Mouse (Mus musculus): ENCODE measurements around the gene Tbl3.
"Not testable (repeated sequence)": the region's sequence is repeated elsewhere in the genome, so short reads cannot be mapped to it uniquely, and the experiment has no call there.

Gene Tbl3

DNA sequence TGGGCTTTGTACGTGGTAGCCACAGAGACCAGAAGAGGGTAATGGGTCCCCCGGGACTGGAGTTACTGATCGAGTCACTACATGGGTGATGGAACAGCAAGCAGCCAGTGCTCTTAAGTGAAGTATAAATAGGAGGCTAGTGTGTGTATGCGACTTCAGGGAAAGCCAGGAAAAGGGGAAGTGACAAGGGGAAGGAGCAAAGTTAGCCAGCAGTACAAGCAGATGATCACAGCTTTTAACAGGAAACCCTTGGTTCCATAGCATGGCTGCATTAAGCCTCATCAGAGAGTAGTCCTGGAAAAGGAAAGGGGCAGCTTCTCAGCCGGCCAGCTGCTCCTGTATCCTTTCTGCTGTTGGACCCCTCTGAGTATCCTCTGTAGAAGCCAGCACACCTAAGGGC lies 15.1 kb downstream of the Tbl3 start:
- no peak for DNase-seq (ENCODE audit: low read depth, low spot score)

DNA sequence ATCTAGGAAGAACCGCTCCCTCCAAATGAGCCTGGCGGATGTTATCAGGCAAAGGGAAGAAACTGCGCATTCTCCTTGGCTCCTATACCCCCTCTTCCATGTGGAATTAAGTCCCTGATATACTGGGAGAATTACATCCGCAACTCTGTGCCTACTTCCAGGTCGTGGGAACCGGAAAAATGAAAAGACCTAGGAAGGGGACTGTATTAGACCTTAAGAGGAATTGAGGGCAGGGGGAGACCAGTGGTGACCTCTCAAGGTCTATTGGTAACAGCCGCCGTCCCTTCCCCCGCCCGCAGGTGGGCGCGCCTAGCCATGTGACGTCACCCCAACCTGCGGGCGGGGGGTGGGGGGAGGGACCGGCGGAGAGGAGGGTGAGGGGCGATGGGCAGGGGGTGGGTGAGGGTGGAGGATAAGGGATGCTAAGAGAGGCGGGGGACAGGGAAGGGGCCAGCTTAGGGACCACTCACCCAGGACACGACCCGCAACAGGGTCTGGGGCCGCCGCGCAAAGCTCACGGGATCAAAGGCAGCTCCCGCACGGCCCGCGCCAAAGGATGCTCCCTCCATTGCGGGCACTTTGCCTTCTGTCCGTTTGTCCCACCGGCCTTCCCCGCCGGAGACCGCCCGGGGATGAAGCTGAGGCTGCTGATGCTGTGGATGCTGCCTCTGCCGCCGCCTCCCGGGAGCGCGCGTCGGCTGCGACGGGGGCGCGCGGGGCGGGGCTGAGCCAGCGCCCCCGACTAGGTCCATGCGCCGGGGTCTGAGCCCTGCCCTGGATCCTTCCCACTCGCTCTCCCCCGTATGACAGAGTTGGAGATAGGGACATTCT lies 18.0 kb downstream of the Tbl3 start, which contains the start of gene Syngr3:
TSS of gene Syngr3 (minus strand) at position 705 of the 831 bp plus-strand sequence.
- DNase-seq (ENCODE audit: low read depth, low spot score) = no peak
- Histone ChIP-seq H3K36me3 (ENCODE audit: control insufficient read depth, insufficient read depth, low read length, poor library complexity, severe bottlenecking) (no peaks in the 10 kb centered on the region; the same call in 1 of the 2 replicates), H3K27me3 (ENCODE audit: control insufficient read depth, insufficient read depth, low read length, poor library complexity, severe bottlenecking) (no peaks in the 10 kb centered on the region; the same call in 1 of the 2 replicates)

More for the DNA sequence above, 15.1 kb downstream of the Tbl3 start:
- Histone ChIP-seq H3K36me3 (ENCODE audit: control insufficient read depth, insufficient read depth, low read length, poor library complexity, severe bottlenecking) (no peaks in the 10 kb centered on the region; the same call in 1 of the 2 replicates), H3K27me3 (ENCODE audit: control insufficient read depth, insufficient read depth, low read length, poor library complexity, severe bottlenecking) (no peaks in the 10 kb centered on the region; the same call in 1 of the 2 replicates)

DNA sequence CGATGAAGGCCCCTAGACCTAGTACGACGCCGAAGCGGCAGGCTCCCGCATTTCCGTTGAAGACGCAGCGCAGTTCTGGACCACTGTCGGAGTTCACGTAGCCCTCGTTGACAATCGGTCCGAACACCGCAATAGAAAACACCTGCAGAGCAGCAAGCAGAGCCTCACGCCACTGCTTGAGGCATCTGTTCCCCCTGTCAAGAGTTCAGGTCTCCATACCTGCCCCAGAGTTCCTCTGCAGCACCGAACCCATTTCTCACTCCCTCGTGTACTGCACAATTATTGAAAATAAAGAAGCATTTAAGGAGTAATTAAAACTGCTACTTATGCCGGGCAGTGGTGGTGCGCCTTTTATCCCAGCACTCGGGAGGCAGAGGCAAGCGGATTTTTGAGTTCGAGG lies 19.9 kb downstream of the Tbl3 start:
- Histone ChIP-seq H3K36me3 (ENCODE audit: control insufficient read depth, insufficient read depth, low read length, poor library complexity, severe bottlenecking) (no peaks in the 10 kb centered on the region; the same call in 1 of the 2 replicates), H3K27me3 (ENCODE audit: control insufficient read depth, insufficient read depth, low read length, poor library complexity, severe bottlenecking) (no peaks in the 10 kb centered on the region; the same call in 1 of the 2 replicates)
- no peak for DNase-seq (ENCODE audit: low read depth, low spot score)

DNA sequence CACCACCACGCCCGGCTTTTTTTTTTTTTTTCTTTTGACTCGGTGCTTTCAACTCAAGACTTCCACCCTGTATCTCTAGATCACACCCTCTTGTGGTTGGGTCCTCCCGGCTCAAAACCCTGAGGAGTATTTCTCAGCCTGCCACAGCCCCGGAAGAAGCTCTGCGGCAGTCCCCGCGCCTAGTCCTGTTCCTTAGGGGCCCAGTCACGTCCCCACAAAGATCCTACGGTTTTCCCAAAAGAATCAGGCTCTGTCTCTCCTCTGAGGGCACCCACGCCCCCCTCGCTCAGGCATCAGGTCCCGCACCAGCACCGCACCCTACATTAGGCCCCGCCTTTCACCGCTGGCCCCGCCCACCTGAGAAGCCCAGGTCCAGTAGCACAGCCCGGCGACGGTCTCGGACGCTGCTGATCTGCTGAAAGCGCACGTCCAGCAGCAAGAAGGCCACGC lies 20.3 kb downstream of the Tbl3 start:
- Histone ChIP-seq H3K36me3 (ENCODE audit: control insufficient read depth, insufficient read depth, low read length, poor library complexity, severe bottlenecking) (no peaks in the 10 kb centered on the region; the same call in 1 of the 2 replicates), H3K27me3 (ENCODE audit: control insufficient read depth, insufficient read depth, low read length, poor library complexity, severe bottlenecking) (no peaks in the 10 kb centered on the region; the same call in 1 of the 2 replicates)
- peak; percentile 68 for DNase-seq (ENCODE audit: low read depth, low spot score)

DNA sequence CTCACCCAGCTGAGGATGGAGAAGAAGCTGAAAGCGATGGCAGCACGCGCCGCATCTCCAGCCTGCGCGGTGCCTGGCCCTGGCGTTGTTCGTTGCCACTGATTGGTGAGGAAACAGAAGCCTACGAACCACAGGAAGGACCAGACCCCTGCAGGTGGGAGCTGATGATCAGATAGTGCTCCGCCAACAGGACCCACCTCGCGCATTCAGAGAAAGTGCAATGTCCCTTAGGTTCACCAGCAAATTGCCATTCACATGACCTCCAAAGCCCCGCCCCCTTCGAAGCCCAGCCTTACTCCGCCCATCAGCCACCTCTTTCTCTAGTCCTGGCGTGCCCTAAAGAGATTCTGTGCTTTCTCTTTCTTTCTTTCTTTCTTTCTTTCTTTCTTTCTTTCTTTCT lies 20.9 kb downstream of the Tbl3 start:
- Histone ChIP-seq H3K36me3 (ENCODE audit: control insufficient read depth, insufficient read depth, low read length, poor library complexity, severe bottlenecking) (no peaks in the 10 kb centered on the region; the same call in 1 of the 2 replicates), H3K27me3 (ENCODE audit: control insufficient read depth, insufficient read depth, low read length, poor library complexity, severe bottlenecking) (no peaks in the 10 kb centered on the region; the same call in 1 of the 2 replicates)
- DNase-seq (ENCODE audit: low read depth, low spot score) = peak; percentile 78

DNA sequence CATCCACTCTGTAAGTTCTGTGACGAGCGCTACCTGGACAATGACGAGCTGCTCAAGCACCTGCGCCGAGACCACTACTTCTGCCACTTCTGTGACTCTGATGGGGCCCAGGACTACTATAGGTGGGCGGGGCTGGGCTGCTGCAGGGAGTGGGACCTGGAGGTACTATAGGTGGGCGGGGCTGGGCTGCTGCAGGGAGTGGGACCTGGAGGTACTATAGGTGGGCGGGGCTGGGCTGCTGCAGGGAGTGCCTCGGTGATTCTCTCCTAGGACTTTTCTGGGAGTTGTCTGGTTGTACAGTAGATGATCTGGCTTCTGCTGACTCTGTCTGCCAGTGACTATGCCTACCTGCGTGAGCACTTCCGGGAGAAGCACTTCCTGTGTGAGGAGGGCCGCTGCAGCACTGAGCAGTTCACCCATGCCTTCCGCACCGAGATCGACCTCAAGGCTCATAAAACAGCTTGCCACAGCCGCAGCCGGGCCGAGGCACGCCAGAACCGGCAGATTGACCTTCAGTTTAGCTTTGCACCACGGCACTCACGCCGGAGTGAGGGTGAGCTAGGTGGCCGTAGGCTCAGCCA lies 29.9 kb downstream of the Tbl3 start:
- Histone ChIP-seq H3K36me3 (ENCODE audit: control insufficient read depth, insufficient read depth, low read length, poor library complexity, severe bottlenecking) (peaks cover 4% of the 10 kb centered on the region), H3K27me3 (ENCODE audit: control insufficient read depth, insufficient read depth, low read length, poor library complexity, severe bottlenecking) (no peaks in the 10 kb centered on the region)
- no peak for DNase-seq (ENCODE audit: low read depth, low spot score)

DNA sequence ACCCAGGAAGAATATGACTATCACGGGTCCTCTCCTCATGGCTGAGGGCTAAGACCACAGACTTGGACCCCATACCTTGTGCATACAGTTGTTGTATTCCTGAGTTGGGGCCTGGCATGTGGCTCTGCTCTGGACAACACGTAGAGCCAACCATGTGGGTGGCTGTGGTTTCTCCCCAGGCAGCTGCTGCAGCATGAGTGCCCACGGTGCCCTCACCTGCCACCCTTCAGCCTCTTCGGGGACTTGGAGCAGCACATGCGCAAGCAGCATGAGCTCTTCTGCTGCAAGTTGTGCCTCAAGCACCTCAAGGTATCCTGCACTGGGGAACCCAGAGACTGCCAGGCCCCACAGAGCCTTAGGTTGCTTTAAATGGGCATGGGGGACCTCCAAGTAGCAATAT lies 30.6 kb downstream of the Tbl3 start:
- H3K27me3 ChIP-seq (ENCODE audit: control insufficient read depth, insufficient read depth, low read length, poor library complexity, severe bottlenecking) = no peaks in the 10 kb centered on the region
- no peak for DNase-seq (ENCODE audit: low read depth, low spot score)
- peaks cover 4% of the 10 kb centered on the region for H3K36me3 ChIP-seq (ENCODE audit: control insufficient read depth, insufficient read depth, low read length, poor library complexity, severe bottlenecking)

DNA sequence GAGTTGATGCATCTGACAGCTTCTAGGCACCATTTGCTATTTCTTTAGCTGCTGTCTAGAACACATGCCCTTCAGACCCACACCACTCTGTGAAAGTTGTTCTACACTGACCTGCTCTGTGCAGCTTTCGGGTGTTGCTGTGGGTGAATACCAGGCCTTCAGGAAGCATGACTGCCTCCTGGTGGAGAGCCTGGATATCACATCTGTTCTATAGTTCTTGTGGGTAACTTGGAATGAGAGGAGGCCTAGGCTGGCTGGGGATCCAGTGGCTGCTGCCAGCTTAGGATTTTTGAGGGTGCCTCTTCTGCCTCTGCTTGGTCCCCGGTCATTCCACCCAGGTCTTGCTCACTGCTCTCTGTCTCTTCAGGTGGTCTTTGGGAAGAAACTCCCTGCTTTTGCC lies 31.3 kb downstream of the Tbl3 start:
- H3K36me3 ChIP-seq (ENCODE audit: control insufficient read depth, insufficient read depth, low read length, poor library complexity, severe bottlenecking) = peaks cover 4% of the 10 kb centered on the region
- DNase-seq (ENCODE audit: low read depth, low spot score) = peak; percentile 85
- H3K27me3 ChIP-seq (ENCODE audit: control insufficient read depth, insufficient read depth, low read length, poor library complexity, severe bottlenecking) = no peaks in the 10 kb centered on the region

DNA sequence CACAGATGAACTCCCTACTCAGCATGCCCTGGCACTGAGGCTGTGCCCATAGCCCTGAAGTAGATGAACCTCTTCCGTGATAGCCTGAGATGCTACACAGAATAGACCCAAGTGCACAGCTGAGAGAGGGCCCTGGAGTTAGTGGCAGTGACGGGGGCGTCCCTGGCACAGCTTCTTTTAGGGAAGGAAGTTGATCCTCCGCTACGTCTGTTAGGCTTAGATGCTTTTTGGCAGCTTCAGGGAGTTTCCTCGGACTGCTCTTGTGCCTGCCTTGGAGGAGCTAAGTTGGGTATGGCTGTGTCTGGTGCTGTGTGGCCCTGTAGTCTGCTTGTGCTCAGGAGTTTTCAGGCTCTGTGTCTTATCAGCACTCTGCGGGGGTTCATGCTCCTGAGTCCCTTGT lies 33.2 kb downstream of the Tbl3 start:
- DNase-seq (ENCODE audit: low read depth, low spot score) = no peak
- no peaks in the 10 kb centered on the region for H3K27me3 ChIP-seq (ENCODE audit: control insufficient read depth, insufficient read depth, low read length, poor library complexity, severe bottlenecking)

DNA sequence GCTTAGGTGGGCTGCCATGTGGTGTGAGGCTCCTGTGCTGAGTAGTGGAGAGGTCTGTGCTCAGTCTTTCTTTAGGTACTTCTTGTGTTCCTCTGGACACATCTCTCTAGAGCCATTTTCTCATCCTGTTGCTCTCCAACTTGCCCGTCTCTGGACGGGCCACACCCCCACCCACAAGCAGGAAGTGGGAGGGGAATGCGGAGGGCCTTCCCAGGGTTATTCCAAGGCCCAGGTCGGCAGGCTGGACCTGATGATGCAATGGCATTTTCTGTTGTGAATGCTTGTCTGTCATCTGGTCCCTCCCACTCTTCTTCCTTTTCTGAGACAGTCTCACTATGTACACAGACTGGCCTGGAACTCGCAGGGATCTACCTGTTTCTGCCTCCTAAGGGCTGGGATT lies 35.3 kb downstream of the Tbl3 start:
- H3K36me3 ChIP-seq (ENCODE audit: control insufficient read depth, insufficient read depth, low read length, poor library complexity, severe bottlenecking) = no peaks in the 10 kb centered on the region; the same call in none of the 2 replicates
- H3K27me3 ChIP-seq (ENCODE audit: control insufficient read depth, insufficient read depth, low read length, poor library complexity, severe bottlenecking) = no peaks in the 10 kb centered on the region
- no peak for DNase-seq (ENCODE audit: low read depth, low spot score)

More for the DNA sequence above, 33.2 kb downstream of the Tbl3 start:
- no peaks in the 10 kb centered on the region; the same call in none of the 2 replicates for H3K36me3 ChIP-seq (ENCODE audit: control insufficient read depth, insufficient read depth, low read length, poor library complexity, severe bottlenecking)

DNA sequence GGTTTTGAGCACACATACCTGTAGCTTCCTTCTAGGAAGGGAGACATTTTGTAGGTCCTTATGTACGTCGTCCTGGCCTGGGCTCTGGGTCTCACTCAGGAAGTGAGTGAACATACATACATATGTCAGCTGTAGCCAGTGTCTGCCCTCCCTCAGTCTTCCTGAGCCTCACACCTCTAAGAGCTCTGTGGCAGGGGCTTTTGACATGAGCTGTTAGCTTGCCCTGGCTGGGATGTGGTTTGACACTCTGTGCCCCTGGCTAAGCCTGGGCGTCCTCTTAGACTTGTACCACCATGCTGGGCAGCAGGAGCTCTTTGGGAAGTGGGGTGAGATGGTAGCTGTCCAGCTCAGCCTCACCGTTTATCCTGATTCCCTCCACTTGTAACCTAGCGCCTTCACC lies 36.1 kb downstream of the Tbl3 start:
- DNase-seq (ENCODE audit: low read depth, low spot score) = no peak
- H3K36me3 ChIP-seq (ENCODE audit: control insufficient read depth, insufficient read depth, low read length, poor library complexity, severe bottlenecking) = no peaks in the 10 kb centered on the region

DNA sequence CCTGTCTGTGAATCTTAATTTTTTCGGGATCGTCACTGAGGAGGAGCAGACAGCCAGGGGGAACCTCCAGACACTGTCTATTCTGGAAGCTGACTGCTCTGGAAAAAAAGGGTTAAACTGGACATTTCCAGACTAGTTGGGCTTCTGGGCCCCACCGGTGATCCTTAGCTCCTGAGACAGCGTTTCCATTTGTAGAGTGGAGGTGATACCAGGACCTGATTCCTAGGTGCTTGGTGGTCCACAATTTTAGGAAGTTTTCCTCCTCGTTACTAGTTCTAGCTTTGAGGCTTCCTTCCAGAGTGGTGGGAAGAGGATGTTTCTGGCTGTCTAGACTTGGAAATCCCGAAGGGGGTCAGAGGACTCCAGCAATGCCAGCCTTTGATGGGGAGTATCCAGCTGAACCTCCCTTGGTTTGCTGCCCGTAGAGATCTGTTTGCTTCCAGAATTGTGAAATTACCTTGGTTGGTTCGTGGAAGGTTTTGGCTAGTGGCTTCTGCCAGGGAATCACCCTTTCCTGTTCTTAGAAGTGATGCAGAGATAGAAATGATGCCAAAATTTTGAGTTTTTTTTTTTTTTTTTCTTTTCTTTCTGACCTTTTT lies 37.1 kb downstream of the Tbl3 start:
- Histone ChIP-seq H3K36me3 (ENCODE audit: control insufficient read depth, insufficient read depth, low read length, poor library complexity, severe bottlenecking) (no peaks in the 10 kb centered on the region), H3K27me3 (ENCODE audit: control insufficient read depth, insufficient read depth, low read length, poor library complexity, severe bottlenecking) (no peaks in the 10 kb centered on the region)
- DNase-seq (ENCODE audit: low read depth, low spot score) = no peak

More for the DNA sequence above, 36.1 kb downstream of the Tbl3 start:
- no peaks in the 10 kb centered on the region for H3K27me3 ChIP-seq (ENCODE audit: control insufficient read depth, insufficient read depth, low read length, poor library complexity, severe bottlenecking)

DNA sequence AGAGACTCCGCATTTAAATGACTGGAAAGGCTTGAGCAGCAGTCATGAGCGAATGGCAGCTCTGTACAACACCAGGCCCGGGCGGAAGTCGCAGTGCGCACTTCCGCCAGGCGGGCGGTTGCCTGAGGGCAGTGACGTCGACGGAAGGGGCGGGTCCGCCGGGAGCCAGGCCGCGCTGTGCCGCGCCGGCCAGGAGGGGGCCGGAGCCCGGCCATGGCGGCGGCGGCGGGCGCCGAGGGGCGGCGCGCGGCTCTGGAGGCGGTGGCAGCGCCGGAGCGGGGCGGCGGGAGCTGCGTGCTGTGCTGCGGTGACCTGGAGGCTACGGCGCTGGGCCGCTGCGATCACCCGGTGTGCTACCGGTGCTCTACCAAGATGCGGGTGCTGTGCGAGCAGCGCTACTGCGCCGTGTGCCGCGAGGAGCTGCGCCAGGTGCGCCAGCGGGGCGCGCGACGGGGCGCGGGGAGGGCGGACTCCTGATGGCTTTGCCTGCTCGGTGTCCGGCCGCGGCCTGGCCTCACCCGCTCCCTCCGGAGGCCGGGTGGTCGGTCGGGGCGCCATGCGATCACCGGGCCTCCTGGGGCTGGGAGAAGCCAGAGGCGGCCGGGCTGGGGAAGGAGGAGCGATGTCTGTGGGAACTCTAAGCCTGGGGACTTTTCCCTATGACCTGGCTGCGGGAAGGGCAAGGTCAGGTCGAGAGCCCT lies 37.8 kb downstream of the Tbl3 start, which contains the start of gene Zfp598:
TSS of gene Zfp598 (plus strand) at position 143 of the 701 bp plus-strand sequence.
- Histone ChIP-seq H3K36me3 (ENCODE audit: control insufficient read depth, insufficient read depth, low read length, poor library complexity, severe bottlenecking) (no peaks in the 10 kb centered on the region), H3K27me3 (ENCODE audit: control insufficient read depth, insufficient read depth, low read length, poor library complexity, severe bottlenecking) (no peaks in the 10 kb centered on the region)
- DNase-seq (ENCODE audit: low read depth, low spot score) = peak; percentile 96

DNA sequence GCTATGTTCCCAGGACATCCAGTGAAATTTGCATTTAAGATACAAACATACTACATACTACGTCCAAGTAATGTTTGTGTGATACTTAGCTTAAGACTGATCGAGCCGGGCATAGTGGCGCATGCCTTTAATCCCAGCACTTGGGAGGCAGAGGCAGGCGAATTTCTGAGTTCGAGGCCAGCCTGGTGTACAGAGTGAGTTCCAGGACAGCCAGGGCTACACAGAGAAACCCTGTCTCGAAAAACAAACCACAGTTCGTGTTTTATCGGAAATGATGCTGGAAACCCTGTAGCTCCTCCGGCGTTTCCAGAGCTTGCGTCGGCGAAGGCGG lies 38.3 kb downstream of the Tbl3 start:
- not testable (repeated sequence) for H3K27me3 ChIP-seq (ENCODE audit: control insufficient read depth, insufficient read depth, low read length, poor library complexity, severe bottlenecking); DNase-seq (ENCODE audit: low read depth, low spot score); H3K36me3 ChIP-seq (ENCODE audit: control insufficient read depth, insufficient read depth, low read length, poor library complexity, severe bottlenecking)
